Mouse (Mus musculus) E14TG2a.4 (cell line): ENCODE results near the gene Urb2.

Experiments used
- CTCF ChIP-seq: conservative IDR thresholded peaks from 2 replicates; pipeline ENCODE4 v1.5.1; 2014; ENCODE audit warnings: low read length
- POU5F1 ChIP-seq: IDR thresholded peaks from 2 replicates; pipeline ENCODE4 v1.6.1; 2014; ENCODE audit warnings: low read length, borderline replicate concordance

DNA sequence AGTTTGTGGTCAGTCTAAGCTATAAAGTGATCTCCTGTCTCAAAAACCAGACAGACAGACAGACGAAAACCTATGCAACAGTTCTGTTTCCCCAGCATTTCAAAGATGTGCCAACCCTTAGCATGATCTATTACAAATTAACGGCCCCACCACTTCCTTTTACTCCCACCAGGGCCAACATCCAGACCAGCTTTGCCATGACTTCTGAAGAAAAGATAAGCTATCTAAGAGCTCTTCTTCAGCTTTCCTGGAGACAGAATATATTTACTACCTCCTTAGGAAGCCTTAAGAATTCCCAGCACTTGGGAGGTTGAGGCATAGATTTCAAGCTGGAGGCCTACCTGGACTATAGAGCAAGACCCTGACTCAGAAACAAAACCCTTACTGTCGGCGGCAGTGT is 41.1 kb upstream of the Urb2 start:
- TF ChIP-seq CTCF = no peak
- TF ChIP-seq POU5F1 = no peak
